Mouse (Mus musculus): ENCODE results near the gene Rrn3. TPM values are rescaled to one million over a fixed set of nuclear protein-coding genes. Genes with fewer than 3 reads are reported as not detected.

The Rrn3 gene
- polyA plus RNA-seq, 1 experiment = 52.4 TPM

GRCm38 (mm10) chr16:13840056-13840455 lies 59.5 kb downstream of the Rrn3 start:
- no peak overlapping the region for H3K27ac ChIP-seq (ENCODE audit: insufficient read depth, low read length)
- no peak overlapping the region for H3K4me3 ChIP-seq (ENCODE audit: insufficient read depth, low read length)
- TF ChIP-seq CTCF (IDR thresholded peaks at IDR 0.05; ENCODE audit: borderline replicate concordance, insufficient read depth, low read length) (no peak), POLR2A (IDR thresholded peaks at IDR 0.05; ENCODE audit: low read depth, low read length) (no peak)
- H3K4me1 ChIP-seq (ENCODE audit: control insufficient read depth, insufficient read depth, low read length) = no peaks in the 10 kb centered on the region

GRCm38 (mm10) chr16:13840956-13841355 lies 60.4 kb downstream of the Rrn3 start:
- no peak overlapping the region for H3K27ac ChIP-seq (ENCODE audit: insufficient read depth, low read length)
- TF ChIP-seq CTCF (IDR thresholded peaks at IDR 0.05; ENCODE audit: borderline replicate concordance, insufficient read depth, low read length) = no peak
- no peak for TF ChIP-seq POLR2A (IDR thresholded peaks at IDR 0.05; ENCODE audit: low read depth, low read length)
- H3K4me3 ChIP-seq (ENCODE audit: insufficient read depth, low read length) = no peak overlapping the region
- no peaks in the 10 kb centered on the region for H3K4me1 ChIP-seq (ENCODE audit: control insufficient read depth, insufficient read depth, low read length)

- Histone ChIP-seq H3K4me3 (ENCODE audit: insufficient read depth, low read length) (no peak overlapping the region), H3K27ac (ENCODE audit: insufficient read depth, low read length) (no peak overlapping the region), H3K4me1 (ENCODE audit: control insufficient read depth, insufficient read depth, low read length) (no peaks in the 10 kb centered on the region)
- TF ChIP-seq CTCF (IDR thresholded peaks at IDR 0.05; ENCODE audit: borderline replicate concordance, insufficient read depth, low read length) = no peak
- TF ChIP-seq POLR2A (IDR thresholded peaks at IDR 0.05; ENCODE audit: low read depth, low read length) = no peak
These were observed 64.5 kb downstream of the Rrn3 start for GRCm38 (mm10) chr16:13845031-13845430.

GRCm38 (mm10) chr16:13846675-13847074 lies 66.2 kb downstream of the Rrn3 start:
- no peaks in the 10 kb centered on the region for H3K4me1 ChIP-seq (ENCODE audit: control insufficient read depth, insufficient read depth, low read length)
- no peak for TF ChIP-seq POLR2A (IDR thresholded peaks at IDR 0.05; ENCODE audit: low read depth, low read length)
- TF ChIP-seq CTCF (IDR thresholded peaks at IDR 0.05; ENCODE audit: borderline replicate concordance, insufficient read depth, low read length) = no peak
- no peak overlapping the region for H3K4me3 ChIP-seq (ENCODE audit: insufficient read depth, low read length)
- H3K27ac ChIP-seq (ENCODE audit: insufficient read depth, low read length) = no peak overlapping the region

GRCm38 (mm10) chr16:13848310-13848709 lies 67.8 kb downstream of the Rrn3 start:
- TF ChIP-seq CTCF (IDR thresholded peaks at IDR 0.05; ENCODE audit: borderline replicate concordance, insufficient read depth, low read length) (no peak), POLR2A (IDR thresholded peaks at IDR 0.05; ENCODE audit: low read depth, low read length) (no peak)
- Histone ChIP-seq H3K4me1 (ENCODE audit: control insufficient read depth, insufficient read depth, low read length) (no peaks in the 10 kb centered on the region), H3K4me3 (ENCODE audit: insufficient read depth, low read length) (no peak overlapping the region), H3K27ac (ENCODE audit: insufficient read depth, low read length) (no peak overlapping the region)

GRCm38 (mm10) chr16:13851446-13851845 lies 70.9 kb downstream of the Rrn3 start:
- H3K4me3 ChIP-seq (ENCODE audit: insufficient read depth, low read length) = no peak overlapping the region
- TF ChIP-seq POLR2A (IDR thresholded peaks at IDR 0.05; ENCODE audit: low read depth, low read length) = no peak
- TF ChIP-seq CTCF (IDR thresholded peaks at IDR 0.05; ENCODE audit: borderline replicate concordance, insufficient read depth, low read length) = no peak
- no peak overlapping the region for H3K27ac ChIP-seq (ENCODE audit: insufficient read depth, low read length)

GRCm38 (mm10) chr16:13853886-13854285 lies 73.4 kb downstream of the Rrn3 start:
- no peak for TF ChIP-seq POLR2A (IDR thresholded peaks at IDR 0.05; ENCODE audit: low read depth, low read length)
- TF ChIP-seq CTCF (IDR thresholded peaks at IDR 0.05; ENCODE audit: borderline replicate concordance, insufficient read depth, low read length) = no peak
- Histone ChIP-seq H3K27ac (ENCODE audit: insufficient read depth, low read length) (no peak overlapping the region), H3K4me3 (ENCODE audit: insufficient read depth, low read length) (no peak overlapping the region), H3K4me1 (ENCODE audit: control insufficient read depth, insufficient read depth, low read length) (no peaks in the 10 kb centered on the region)

More at GRCm38 (mm10) chr16:13851446-13851845, 70.9 kb downstream of the Rrn3 start:
- H3K4me1 ChIP-seq (ENCODE audit: control insufficient read depth, insufficient read depth, low read length) = no peaks in the 10 kb centered on the region

Other genes with a start within 250 kb of the Rrn3 start
- gene Parn, start 112.5 kb upstream of the Rrn3 start, polyA plus RNA-seq (2011; ENCODE audit: insufficient read length, low read depth, missing spikeins) = 33.4 and 38.1 TPM in 2 replicates
- 40.0 and 51.7 TPM in 2 replicates for gene Bfar, start 108.8 kb upstream of the Rrn3 start, polyA plus RNA-seq (2011; ENCODE audit: insufficient read length, low read depth, missing spikeins)
- 2.7 and 3.8 TPM in 2 replicates for gene 3110001I22Rik, start 108.8 kb upstream of the Rrn3 start, polyA plus RNA-seq (2011; ENCODE audit: insufficient read length, low read depth, missing spikeins)
- gene Pla2g10, start 49.7 kb upstream of the Rrn3 start, polyA plus RNA-seq (2011; ENCODE audit: insufficient read length, low read depth, missing spikeins) = not detected in 2 replicates
- 73.3 and 82.0 TPM in 2 replicates for gene Ntan1, start 38.1 kb downstream of the Rrn3 start, polyA plus RNA-seq (2011; ENCODE audit: insufficient read length, low read depth, missing spikeins)
- gene Pdxdc1, start 122.4 kb downstream of the Rrn3 start, polyA plus RNA-seq (2011; ENCODE audit: insufficient read length, low read depth, missing spikeins) = 195 and 220 TPM in 2 replicates
- gene Mpv17l, start 122.5 kb downstream of the Rrn3 start, polyA plus RNA-seq (2011; ENCODE audit: insufficient read length, low read depth, missing spikeins) = 4.7 and 5.1 TPM in 2 replicates
- gene 2900011O08Rik, start 205.9 kb downstream of the Rrn3 start, polyA plus RNA-seq (2011; ENCODE audit: insufficient read length, low read depth, missing spikeins) = 0.65 and 1.1 TPM in 2 replicates
- gene Ifitm7, start 206.2 kb downstream of the Rrn3 start, polyA plus RNA-seq (2011; ENCODE audit: insufficient read length, low read depth, missing spikeins) = not detected in 2 replicates

Data from embryonic fibroblast, embryonic 13.5 days (primary cell).